Mouse (Mus musculus): ENCODE results near the gene Tmem192. TPM values are rescaled to one million over a fixed set of nuclear protein-coding genes. Genes with fewer than 3 reads are reported as not detected.

The Tmem192 gene
- polyA plus RNA-seq (2017; shearing (Covaris generic)) = 63.4 TPM

DNA sequence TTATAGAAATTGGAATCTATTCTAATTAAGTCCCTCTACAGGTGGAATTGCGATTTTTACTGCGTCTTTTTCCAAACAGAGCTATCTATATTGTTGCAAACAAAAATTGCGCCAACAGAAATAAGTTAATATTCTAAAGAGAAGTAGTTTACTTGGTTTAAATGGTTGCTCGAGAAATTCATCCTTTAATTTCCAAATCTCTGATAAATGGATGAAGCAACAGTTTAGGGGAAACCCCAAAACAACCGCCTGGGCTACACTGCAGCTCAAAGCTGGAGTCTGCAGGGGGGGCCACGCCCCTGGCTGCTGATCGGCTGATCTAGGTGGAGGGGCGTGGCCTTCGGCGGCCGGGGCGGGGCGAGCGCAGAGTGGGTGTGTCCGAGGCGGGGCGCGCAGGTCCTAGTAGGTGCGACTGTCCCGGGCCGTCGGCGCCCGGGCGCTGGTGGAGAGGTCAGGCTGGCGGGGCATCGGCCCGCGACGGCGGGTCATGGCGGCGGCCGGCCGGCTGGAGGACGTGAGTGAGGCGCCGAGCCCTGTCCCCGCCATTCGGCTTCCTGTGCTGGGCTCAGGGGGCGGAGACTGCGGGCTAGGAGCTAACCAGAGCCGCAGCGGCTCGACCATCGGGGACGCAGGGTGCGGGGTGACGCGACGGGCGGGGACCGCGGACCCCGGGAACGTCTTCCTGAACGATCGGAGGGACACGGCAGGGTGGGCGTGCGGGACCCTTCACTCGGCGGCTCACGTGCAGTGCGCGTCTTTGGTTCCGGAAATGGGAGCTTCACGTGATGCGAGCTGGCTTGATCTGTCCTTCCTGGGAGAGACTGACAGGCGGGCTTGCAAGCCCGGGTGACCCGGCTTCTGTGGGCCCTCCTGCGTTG, at the start of gene Tmem192:
TSS of gene Tmem192 (plus strand) at position 366 of the 878 bp plus-strand sequence.

DNA sequence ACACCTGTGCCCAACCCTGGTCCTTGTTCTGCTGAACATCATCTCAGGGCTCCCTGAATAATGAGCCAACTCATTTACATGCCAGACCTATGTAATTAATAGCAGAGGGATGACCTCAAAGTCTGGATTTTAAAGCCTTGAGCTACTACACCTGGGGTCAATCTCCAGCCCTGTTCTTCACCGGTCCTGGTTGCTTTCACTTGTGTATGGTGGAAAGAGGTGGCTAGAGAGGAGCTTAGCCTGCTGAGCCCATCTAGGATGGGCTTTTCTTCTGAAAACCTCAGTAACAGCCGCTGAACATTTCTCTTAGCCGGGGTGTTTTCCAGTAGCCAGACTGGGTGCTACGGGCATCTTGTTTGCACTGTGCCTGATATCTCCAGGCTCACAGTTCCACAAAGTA, 40.7 kb downstream of the Tmem192 start, which contains the start of gene Trim75:
TSS of gene Trim75 (minus strand) at position 101 of the 400 bp plus-strand sequence.

GRCm38 (mm10) chr8:65018423-65018822, 71.4 kb downstream of the Tmem192 start, which contains the start of the genes Trim61 and Trim60:
Trim61 (minus strand) TSS chr8:65018523.
Trim60 (minus strand) TSS chr8:65018584.

Other genes starting within 250 kb of the Tmem192 start
- 55.2 TPM for gene Msmo1, start 213.4 kb upstream of the Tmem192 start, polyA plus RNA-seq (2017; shearing (Covaris generic))
- gene Klhl2, start 97.2 kb upstream of the Tmem192 start, polyA plus RNA-seq (2017; shearing (Covaris generic)) = 24.5 TPM
- gene Trim75, start 40.6 kb downstream of the Tmem192 start, polyA plus RNA-seq (2017; shearing (Covaris generic)) = not detected
- gene Trim61, start 71.3 kb downstream of the Tmem192 start, polyA plus RNA-seq (2017; shearing (Covaris generic)) = not detected
- gene Trim60, start 71.4 kb downstream of the Tmem192 start, polyA plus RNA-seq (2017; shearing (Covaris generic)) = not detected
- gene Apela, start 90.2 kb downstream of the Tmem192 start, polyA plus RNA-seq (2017; shearing (Covaris generic)) = not detected
- gene Gm10663, start 127.8 kb downstream of the Tmem192 start, polyA plus RNA-seq (2017; shearing (Covaris generic)) = not detected
- gene BC030870, start 182.4 kb downstream of the Tmem192 start, polyA plus RNA-seq (2017; shearing (Covaris generic)) = not detected

Measured in naive thymus-derived CD4-positive, alpha-beta T cell, adult 5 months (primary cell).